Mouse (Mus musculus) neural tube, embryonic 13.5 days (tissue): ENCODE data around the gene Fndc8. TPM values are rescaled to one million over a fixed set of nuclear protein-coding genes. Genes with fewer than 3 reads are reported as not detected.

ENCODE experiments used
- ATAC-seq: fragments of 200-750 bp; cut with Nextera tagmentation; 2 replicates; pipeline ENCODE4 v1.8.0; 2017; ENCODE audit warnings: low read depth, mild to moderate bottlenecking, moderate TSS enrichment, moderate library complexity
- H3K27ac ChIP-seq: fragments of 300-500 bp; sonication (generic); replicated peaks from 2 replicates; pipeline ENCODE4 v1.5.1; 2015; ENCODE audit warnings: moderate library complexity, mild to moderate bottlenecking, inconsistent platforms
- H3K27me3 ChIP-seq: fragments of 300-500 bp; sonication (generic); 2 replicates; pipeline ENCODE4 v1.6.1; 2015; ENCODE audit warnings: mild to moderate bottlenecking, inconsistent platforms
- H3K36me3 ChIP-seq: fragments of 300-500 bp; sonication (generic); 2 replicates; pipeline ENCODE4 v1.6.1; 2015; ENCODE audit warnings: mild to moderate bottlenecking, inconsistent platforms
- H3K4me1 ChIP-seq: fragments of 300-500 bp; sonication (generic); replicated peaks from 2 replicates; pipeline ENCODE4 v1.6.1; 2015; ENCODE audit warnings: inconsistent platforms
- H3K4me2 ChIP-seq: fragments of 300-500 bp; sonication (generic); 2 replicates; pipeline ENCODE4 v1.6.1; 2015; ENCODE audit warnings: inconsistent platforms, mild to moderate bottlenecking, moderate library complexity
- H3K4me3 ChIP-seq: fragments of 300-500 bp; sonication (generic); 2 replicates; pipeline ENCODE4 v1.5.1; 2015; ENCODE audit warnings: mild to moderate bottlenecking, inconsistent platforms
- H3K9ac ChIP-seq: fragments of 300-500 bp; sonication (generic); 2 replicates; pipeline ENCODE4 v1.6.1; 2015; ENCODE audit warnings: moderate library complexity, mild to moderate bottlenecking, inconsistent platforms
- H3K9me3 ChIP-seq: fragments of 300-500 bp; sonication (generic); 2 replicates; pipeline ENCODE4 v1.6.1; 2016; ENCODE audit warnings: inconsistent platforms
- WGBS: fragments of 180-500 bp; shearing (Covaris S2); methylation state at CpG from one replicate; pipeline ENCODE4 v1.1.7; 2015; 5-methylcytosine and 5-hydroxymethylcytosine counted together
- polyA plus RNA-seq: library from polyadenylated mRNA; unstranded; fragments of >200 nt; fragmentation: Nextera tagmentation; extraction: Ambion mirVana; gene quantifications from 2 replicates; pipeline ENCODE4 v1.2.1, GENCODE M21; 2015

Fndc8 gene
- 0.63 and 0.94 TPM in 2 replicates for polyA plus RNA-seq

DNA sequence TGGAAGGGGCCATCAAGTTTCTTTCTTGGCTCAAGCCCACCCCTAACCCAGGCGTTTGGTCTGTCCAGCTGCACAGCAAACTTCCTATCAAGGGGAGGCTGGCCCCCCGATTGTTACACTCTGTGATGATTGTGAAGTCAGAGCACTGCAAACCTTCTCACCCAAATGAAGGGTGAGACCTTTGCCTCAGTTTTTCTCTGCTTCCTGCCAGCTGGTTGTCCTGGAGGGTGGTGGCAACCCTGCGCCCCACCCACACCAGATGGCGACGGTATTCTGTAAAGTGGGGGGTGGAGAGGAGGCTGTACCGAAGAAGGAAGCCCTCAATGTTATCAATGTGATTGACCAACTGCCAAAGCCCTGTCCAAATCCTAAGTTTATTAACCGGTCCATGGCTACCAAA is at the start of gene Fndc8:
Gene Fndc8, plus strand, starts transcription at position 189 of the 400 bp plus-strand sequence.
- H3K27ac ChIP-seq = no peak within 1 kb of the TSS
- no peak within 1 kb of the TSS for H3K4me2 ChIP-seq
- peaks cover 15% of the 10 kb centered on the region; the same call in 1 of the 2 replicates for H3K27me3 ChIP-seq
- H3K4me3 ChIP-seq = no peak within 1 kb of the TSS
- H3K4me1 ChIP-seq = peaks cover 26% of the 10 kb centered on the region
- no peaks in the 10 kb centered on the region for H3K36me3 ChIP-seq
- WGBS = 64% methylated on average over 7 of the region's 7 CpGs
- H3K9me3 ChIP-seq = no peaks in the 10 kb centered on the region
- peak within 1 kb of the TSS; percentile 41; the same call in 1 of the 2 replicates for H3K9ac ChIP-seq
- no peak for ATAC-seq

DNA sequence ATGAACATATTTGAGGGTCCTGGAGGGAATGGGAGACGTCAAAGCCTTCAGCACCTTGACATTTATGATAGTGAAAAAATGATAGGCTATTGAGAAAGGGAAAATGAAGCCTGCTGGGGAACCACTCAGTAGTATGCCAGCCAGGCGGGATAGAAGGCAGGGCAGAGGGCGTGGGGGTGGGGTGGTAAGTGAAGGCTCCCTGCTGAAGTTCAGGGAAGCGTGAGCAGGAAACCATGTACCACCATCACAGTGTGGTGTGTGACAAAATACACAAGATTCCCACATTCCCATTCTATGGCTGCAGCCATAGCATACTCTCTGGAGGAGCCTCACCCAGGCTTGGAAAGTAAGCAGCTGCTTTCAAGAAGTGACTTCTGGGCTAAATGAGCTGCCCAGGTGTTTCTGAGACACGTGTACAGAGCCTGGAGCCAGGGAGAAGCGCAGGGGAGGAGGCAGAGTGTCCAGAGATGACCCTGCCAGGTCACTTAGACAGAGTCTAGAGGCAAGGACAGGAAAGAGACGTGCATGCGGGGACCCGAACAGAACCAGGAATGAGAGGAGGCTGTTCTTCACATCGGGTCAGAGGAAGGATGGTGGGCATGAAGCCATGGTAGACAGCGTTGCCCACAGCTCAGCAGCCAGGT is 47.0 kb upstream of the Fndc8 start:
- no peaks in the 10 kb centered on the region for H3K36me3 ChIP-seq
- H3K9me3 ChIP-seq = no peaks in the 10 kb centered on the region
- peak overlapping the region; percentile 58 for H3K9ac ChIP-seq
- H3K27ac ChIP-seq = 0 out of 2 replicates have a peak overlapping the region, but pooled peaks have one; percentile 38
- H3K27me3 ChIP-seq = no peaks in the 10 kb centered on the region
- peaks cover 38% of the 10 kb centered on the region for H3K4me1 ChIP-seq
- no peak overlapping the region for H3K4me2 ChIP-seq
- no peak for ATAC-seq
- WGBS = 65% methylated on average over 11 of the region's 11 CpGs
- no peak overlapping the region for H3K4me3 ChIP-seq

DNA sequence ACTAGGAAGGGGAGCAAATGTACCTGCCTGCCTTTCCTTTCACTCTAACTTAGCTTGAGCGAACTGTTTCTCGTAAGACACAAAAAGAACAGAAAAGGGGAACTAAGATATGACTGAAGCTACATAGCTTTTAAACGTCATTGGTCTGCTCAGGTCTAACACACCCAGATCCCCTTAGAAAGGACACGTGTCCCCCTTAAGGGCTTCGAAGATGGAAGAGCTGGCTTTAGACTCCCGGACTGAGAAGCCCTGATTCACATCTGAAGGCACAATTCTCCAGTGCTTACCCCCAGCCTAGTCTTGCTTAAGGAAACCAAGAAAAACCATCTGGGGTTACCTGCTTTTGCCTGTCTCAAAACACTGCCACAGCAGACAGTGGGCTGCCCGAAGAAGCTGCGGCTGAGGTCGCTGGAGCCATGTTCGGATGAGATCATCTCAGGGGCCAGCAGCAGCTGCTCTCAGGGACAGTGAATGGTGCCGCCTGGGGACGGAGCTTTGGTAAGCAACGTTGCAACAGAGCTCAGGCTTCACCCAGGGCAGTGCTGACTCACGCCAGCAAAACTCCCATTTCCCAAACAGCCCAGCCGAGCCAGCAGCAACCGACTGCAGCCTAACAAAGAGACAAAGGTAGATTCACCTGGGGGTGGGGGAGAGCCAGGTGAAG is 46.4 kb upstream of the Fndc8 start:
- peak; percentile 59; the same call in 1 of the 2 replicates for ATAC-seq
- peak overlapping the region; percentile 6; the same call in 1 of the 2 replicates for H3K4me3 ChIP-seq
- no peaks in the 10 kb centered on the region for H3K9me3 ChIP-seq
- peak overlapping the region; percentile 58 for H3K9ac ChIP-seq
- peak overlapping the region; percentile 42 for H3K4me2 ChIP-seq
- peak overlapping the region; percentile 64 for H3K27ac ChIP-seq
- 32% methylated on average over 16 of the region's 16 CpGs for WGBS
- peaks cover 45% of the 10 kb centered on the region for H3K4me1 ChIP-seq
- no peaks in the 10 kb centered on the region for H3K36me3 ChIP-seq
- H3K27me3 ChIP-seq = no peaks in the 10 kb centered on the region

DNA sequence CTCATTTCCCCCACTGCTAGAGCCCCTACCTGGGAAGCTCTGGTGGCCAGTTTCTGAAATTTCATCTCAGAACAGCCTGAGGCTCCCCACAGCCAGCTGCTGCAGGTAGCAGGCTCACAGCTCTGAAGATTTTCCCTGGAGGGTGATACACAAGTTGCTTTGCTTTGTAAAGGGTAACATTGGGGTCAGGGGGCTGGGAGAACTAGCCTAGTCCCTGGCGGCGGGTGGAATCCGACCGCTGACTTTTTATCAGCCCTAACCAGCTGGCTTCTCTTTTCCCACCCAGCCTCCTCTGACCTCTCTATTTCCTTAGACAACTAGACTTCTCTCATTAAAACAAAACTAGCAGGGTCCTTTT is 45.9 kb upstream of the Fndc8 start:
- Histone ChIP-seq H3K9me3 (no peaks in the 10 kb centered on the region), H3K4me2 (peak overlapping the region; percentile 42), H3K27ac (peak overlapping the region; percentile 64), H3K4me3 (0 out of 2 replicates have a peak overlapping the region, but pooled peaks have one; percentile 6), H3K4me1 (peaks cover 49% of the 10 kb centered on the region), H3K36me3 (no peaks in the 10 kb centered on the region), H3K9ac (peak overlapping the region; percentile 58), H3K27me3 (no peaks in the 10 kb centered on the region)
- no peak for ATAC-seq
- 21% methylated on average over 4 of the region's 4 CpGs for WGBS

DNA sequence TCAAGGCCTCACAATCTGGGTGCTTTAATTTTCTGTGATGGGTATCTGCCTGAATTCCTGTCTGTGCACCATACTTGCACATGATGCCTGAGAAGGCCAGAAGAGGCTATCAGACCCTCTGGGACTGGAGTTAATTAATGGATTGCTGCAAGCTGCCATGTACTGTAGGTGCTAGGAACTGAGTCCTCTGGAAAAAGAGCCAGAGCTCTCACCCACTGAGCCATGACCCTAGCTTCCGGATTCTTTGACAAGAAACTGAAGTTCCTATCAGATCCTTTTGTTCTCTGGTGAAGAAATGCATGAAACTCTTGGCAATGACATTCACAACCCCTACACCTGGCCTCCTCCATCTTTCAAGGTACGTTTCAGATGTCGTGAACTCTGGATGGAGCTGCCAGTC is 45.0 kb upstream of the Fndc8 start:
- no peak overlapping the region for H3K4me3 ChIP-seq
- H3K9me3 ChIP-seq = no peaks in the 10 kb centered on the region
- H3K27me3 ChIP-seq = no peaks in the 10 kb centered on the region
- 81% methylated on average over 3 of the region's 3 CpGs for WGBS
- no peak overlapping the region for H3K4me2 ChIP-seq
- 0 out of 2 replicates have a peak overlapping the region, but pooled peaks have one; percentile 28 for H3K27ac ChIP-seq
- no peak for ATAC-seq
- peaks cover 58% of the 10 kb centered on the region for H3K4me1 ChIP-seq
- no peaks in the 10 kb centered on the region for H3K36me3 ChIP-seq
- no peak overlapping the region for H3K9ac ChIP-seq

DNA sequence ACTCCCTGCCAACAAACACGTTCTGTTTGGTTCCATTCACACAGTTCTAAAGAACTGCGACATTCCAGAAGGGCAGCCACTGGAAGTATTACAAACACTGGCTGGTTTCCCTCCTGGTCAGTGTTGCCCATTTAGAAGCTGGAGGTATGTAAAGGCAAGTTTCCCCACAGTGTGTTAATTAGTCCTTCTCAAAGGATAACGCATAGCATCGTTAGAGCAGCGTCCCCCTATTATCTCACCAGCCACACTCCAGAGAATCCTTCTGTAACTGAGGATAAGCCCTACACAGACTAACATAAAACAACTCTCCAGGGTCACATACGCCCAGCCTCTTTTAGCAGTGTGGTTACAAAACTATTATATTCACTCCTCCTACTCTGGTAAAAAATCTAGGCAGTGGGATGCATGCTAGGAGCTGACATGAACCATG is 44.3 kb upstream of the Fndc8 start:
- ATAC-seq = no peak
- WGBS = 27% methylated on average over 6 of the region's 6 CpGs
- Histone ChIP-seq H3K9ac (no peak overlapping the region), H3K4me2 (no peak overlapping the region), H3K4me3 (no peak overlapping the region), H3K9me3 (no peaks in the 10 kb centered on the region), H3K27ac (peak overlapping the region; percentile 28), H3K36me3 (no peaks in the 10 kb centered on the region), H3K27me3 (no peaks in the 10 kb centered on the region), H3K4me1 (peaks cover 63% of the 10 kb centered on the region)

DNA sequence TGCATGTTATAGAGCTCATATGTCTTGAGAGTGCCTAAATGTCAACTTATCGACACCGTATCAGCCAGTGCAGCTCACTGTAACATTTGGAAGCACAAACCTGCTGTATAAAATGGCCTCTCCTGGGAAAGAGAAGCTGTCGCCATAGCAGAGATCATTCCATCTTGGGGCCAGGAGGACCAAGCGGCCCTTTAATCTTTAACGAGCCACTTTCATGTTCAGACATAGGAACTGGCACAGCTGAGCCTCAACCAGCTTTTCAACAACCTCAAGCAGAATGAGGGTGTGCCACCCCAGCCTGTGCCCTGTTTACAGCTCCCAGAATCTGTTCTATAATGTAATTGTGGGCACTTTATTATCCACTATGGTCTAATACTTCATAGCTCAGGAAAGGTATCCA is 41.7 kb upstream of the Fndc8 start:
- H3K27ac ChIP-seq = peak overlapping the region; percentile 67

DNA sequence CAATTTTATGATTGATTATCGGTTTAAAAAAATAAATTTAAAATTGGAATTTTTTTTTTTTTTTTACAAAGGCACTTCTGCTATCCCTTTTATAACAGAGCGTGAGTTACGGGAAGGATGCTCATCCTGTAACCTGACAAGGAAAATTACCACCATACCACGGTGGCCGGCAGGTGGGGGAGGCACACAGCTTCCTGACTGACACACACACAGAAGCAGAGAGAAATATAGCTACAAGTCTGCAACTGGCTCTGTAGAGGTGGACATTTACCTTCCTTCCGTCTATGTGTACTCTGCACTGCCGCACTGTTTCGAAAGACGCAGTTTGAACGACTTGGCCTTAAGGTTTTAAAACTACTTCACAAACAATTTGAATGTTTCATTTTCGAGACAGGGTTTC is 39.8 kb upstream of the Fndc8 start:
- Histone ChIP-seq H3K9me3 (no peaks in the 10 kb centered on the region), H3K4me1 (peaks cover 49% of the 10 kb centered on the region), H3K36me3 (no peaks in the 10 kb centered on the region), H3K4me3 (no peak overlapping the region), H3K27ac (no peak overlapping the region; the same call in 1 of the 2 replicates), H3K9ac (no peak overlapping the region), H3K27me3 (no peaks in the 10 kb centered on the region), H3K4me2 (peak overlapping the region; percentile 28; the same call in 1 of the 2 replicates)
- WGBS = 80% methylated on average over 11 of the region's 11 CpGs
- ATAC-seq = no peak

More for the DNA sequence above, 41.7 kb upstream of the Fndc8 start:
- Histone ChIP-seq H3K4me3 (no peak overlapping the region), H3K9ac (no peak overlapping the region), H3K9me3 (no peaks in the 10 kb centered on the region), H3K27me3 (no peaks in the 10 kb centered on the region), H3K4me2 (no peak overlapping the region), H3K4me1 (peaks cover 55% of the 10 kb centered on the region), H3K36me3 (no peaks in the 10 kb centered on the region)
- 47% methylated on average over 5 of the region's 5 CpGs for WGBS
- ATAC-seq = no peak

DNA sequence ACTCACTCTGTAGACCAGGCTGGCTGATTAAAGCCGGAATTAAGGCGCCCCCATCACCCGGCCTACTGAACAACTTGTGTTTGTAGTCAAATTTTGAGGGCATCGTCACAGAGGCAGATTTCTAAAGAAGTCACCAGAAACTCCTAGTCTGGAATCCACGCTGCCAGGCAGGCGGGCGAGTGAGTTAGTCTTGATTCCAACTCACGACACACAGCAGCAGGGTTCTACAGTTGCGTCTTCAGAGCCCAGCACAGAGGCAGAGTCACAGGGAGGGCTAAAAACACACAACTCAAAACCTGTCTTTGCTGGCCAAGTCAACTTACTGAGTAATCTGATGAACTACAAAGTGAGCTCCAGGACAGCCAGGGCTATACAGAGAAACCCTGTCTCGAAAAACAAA is 39.4 kb upstream of the Fndc8 start:
- ATAC-seq = no peak
- Histone ChIP-seq H3K4me2 (no peak overlapping the region), H3K9me3 (no peaks in the 10 kb centered on the region), H3K36me3 (no peaks in the 10 kb centered on the region), H3K4me1 (peaks cover 45% of the 10 kb centered on the region), H3K27me3 (no peaks in the 10 kb centered on the region), H3K27ac (no peak overlapping the region; the same call in 1 of the 2 replicates), H3K4me3 (no peak overlapping the region), H3K9ac (no peak overlapping the region)
- WGBS = 85% methylated on average over 10 of the region's 10 CpGs

DNA sequence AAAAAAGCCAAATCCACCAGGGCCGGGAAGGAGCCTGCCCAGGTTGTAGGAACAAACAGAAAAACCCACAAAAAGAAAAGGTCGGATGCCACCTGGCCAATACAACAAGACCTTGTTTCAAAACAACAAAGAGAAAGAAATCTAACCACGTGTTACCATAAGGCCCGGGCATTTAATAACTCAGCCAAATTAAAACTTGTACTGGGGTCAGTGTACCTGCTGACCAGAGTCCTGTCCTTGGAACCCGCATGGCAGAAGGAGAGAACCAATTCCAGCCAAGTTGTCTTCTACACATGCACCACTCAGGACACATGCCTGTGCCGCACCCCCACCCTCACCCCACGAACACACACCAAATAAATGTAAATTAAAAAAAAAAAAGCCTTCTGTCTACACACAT is 39.0 kb upstream of the Fndc8 start:
- no peak overlapping the region for H3K4me2 ChIP-seq
- no peaks in the 10 kb centered on the region for H3K27me3 ChIP-seq
- no peak overlapping the region for H3K4me3 ChIP-seq
- H3K36me3 ChIP-seq = no peaks in the 10 kb centered on the region
- H3K9me3 ChIP-seq = no peaks in the 10 kb centered on the region
- peaks cover 41% of the 10 kb centered on the region for H3K4me1 ChIP-seq
- ATAC-seq = no peak
- H3K27ac ChIP-seq = no peak overlapping the region
- no peak overlapping the region for H3K9ac ChIP-seq
- 92% methylated on average over 7 of the region's 7 CpGs for WGBS

DNA sequence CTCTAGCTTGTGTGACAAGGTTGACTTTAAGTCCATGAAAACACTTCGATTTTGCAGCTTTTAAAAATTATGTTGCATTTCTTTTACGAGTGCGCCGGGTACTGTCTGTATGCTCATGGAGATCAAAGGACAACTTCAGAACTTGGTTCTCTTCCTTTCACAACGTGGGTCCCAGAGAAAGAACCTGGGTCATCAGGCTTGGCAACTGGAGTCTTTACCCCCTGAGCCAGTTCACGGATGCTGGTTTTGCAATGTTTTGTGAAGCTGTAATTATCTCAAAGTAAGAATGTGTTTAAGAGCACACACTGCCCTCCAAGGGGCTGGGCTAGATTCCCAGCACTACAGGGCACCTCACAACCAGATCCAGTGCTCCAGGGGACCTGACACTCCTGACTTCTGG is 37.8 kb upstream of the Fndc8 start:
- H3K4me2 ChIP-seq = no peak overlapping the region
- H3K27ac ChIP-seq = no peak overlapping the region
- ATAC-seq = no peak
- H3K4me1 ChIP-seq = peaks cover 41% of the 10 kb centered on the region
- no peak overlapping the region for H3K4me3 ChIP-seq
- WGBS = 91% methylated on average over 6 of the region's 6 CpGs
- no peaks in the 10 kb centered on the region for H3K9me3 ChIP-seq
- no peak overlapping the region for H3K9ac ChIP-seq
- no peaks in the 10 kb centered on the region for H3K36me3 ChIP-seq
- no peaks in the 10 kb centered on the region for H3K27me3 ChIP-seq

DNA sequence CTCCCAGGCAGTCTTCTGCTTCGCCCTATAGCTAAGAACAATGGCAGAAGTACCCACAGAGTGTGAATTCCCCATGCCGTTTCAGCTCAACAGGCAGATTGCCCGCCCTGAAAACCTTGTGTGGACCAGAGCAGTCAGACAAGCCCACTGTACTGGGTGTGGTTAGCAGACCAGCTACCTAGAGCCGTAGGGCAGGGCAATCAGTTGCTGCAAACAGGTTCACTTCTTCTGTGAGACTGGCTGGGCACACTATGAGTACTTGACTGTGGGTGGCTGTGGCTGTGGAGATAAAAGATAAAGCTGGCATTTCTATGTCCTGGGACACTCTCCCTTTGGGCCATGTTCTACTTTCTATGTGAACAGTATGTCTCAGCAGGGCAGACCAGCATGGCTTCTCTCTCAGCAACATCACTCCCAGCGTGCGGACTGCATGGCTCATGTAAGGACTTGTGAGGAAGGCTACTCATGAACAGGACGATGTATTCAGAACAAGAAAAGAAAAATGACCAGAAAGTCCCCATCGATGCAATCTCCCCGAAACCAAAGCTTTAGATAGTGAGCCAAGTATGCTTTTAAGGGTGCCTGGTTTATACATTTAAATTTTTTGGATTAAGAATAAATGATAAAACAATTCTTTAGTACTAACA is 36.5 kb upstream of the Fndc8 start:
- Histone ChIP-seq H3K9me3 (no peaks in the 10 kb centered on the region), H3K4me1 (peaks cover 31% of the 10 kb centered on the region), H3K27me3 (no peaks in the 10 kb centered on the region), H3K4me3 (no peak overlapping the region), H3K4me2 (no peak overlapping the region), H3K27ac (no peak overlapping the region), H3K36me3 (no peaks in the 10 kb centered on the region), H3K9ac (peak overlapping the region; percentile 26; the same call in 1 of the 2 replicates)
- 81% methylated on average over 9 of the region's 9 CpGs for WGBS
- no peak for ATAC-seq
